Mouse (Mus musculus): Measurements from ENCODE around the gene Asf1b. TPM values are rescaled to one million over a fixed set of nuclear protein-coding genes. Genes with fewer than 3 reads are reported as not detected.
"Not testable (repeated sequence)": the region's sequence is repeated elsewhere in the genome, so short reads cannot be mapped to it uniquely, and the experiment has no call there.

The Asf1b gene
- polyA plus RNA-seq, 1 experiment, result 95.4 TPM

GRCm38 (mm10) chr8:83974521-83974920 lies 19.2 kb downstream of the Asf1b start:
- TF ChIP-seq GATA1 (IDR thresholded peaks at IDR 0.05; ENCODE audit: borderline replicate concordance, low read length) (no peak), FLI1 (IDR thresholded peaks at IDR 0.05; ENCODE audit: low read length) (no peak)
- peaks cover 31% of the 10 kb centered on the region for H3K36me3 ChIP-seq (replicated peaks; ENCODE audit: low read length)
- peaks cover 78% of the 10 kb centered on the region for H3K4me1 ChIP-seq
- H3K9me3 ChIP-seq, result no peaks in the 10 kb centered on the region
- peak overlapping the region; percentile 29 for H3K4me3 ChIP-seq (replicated peaks)
- H3K27me3 ChIP-seq (replicated peaks), result no peaks in the 10 kb centered on the region

GRCm38 (mm10) chr8:83976101-83976630 lies 20.9 kb downstream of the Asf1b start:
- Histone ChIP-seq H3K4me3 (replicated peaks) (peak overlapping the region; percentile 81), H3K36me3 (replicated peaks; ENCODE audit: low read length) (peaks cover 43% of the 10 kb centered on the region), H3K4me1 (peaks cover 86% of the 10 kb centered on the region), H3K9me3 (no peaks in the 10 kb centered on the region), H3K27me3 (replicated peaks) (no peaks in the 10 kb centered on the region)
- TF ChIP-seq FLI1 (IDR thresholded peaks at IDR 0.05; ENCODE audit: low read length), result no peak
- no peak for TF ChIP-seq GATA1 (IDR thresholded peaks at IDR 0.05; ENCODE audit: borderline replicate concordance, low read length)

GRCm38 (mm10) chr8:83976779-83977350 lies 21.6 kb downstream of the Asf1b start:
- H3K27me3 ChIP-seq (replicated peaks), result no peaks in the 10 kb centered on the region
- peak overlapping the region; percentile 81 for H3K4me3 ChIP-seq (replicated peaks)
- TF ChIP-seq FLI1 (IDR thresholded peaks at IDR 0.05; ENCODE audit: low read length), result no peak
- no peak for TF ChIP-seq GATA1 (IDR thresholded peaks at IDR 0.05; ENCODE audit: borderline replicate concordance, low read length)
- H3K9me3 ChIP-seq, result no peaks in the 10 kb centered on the region
- peaks cover 85% of the 10 kb centered on the region for H3K4me1 ChIP-seq
- H3K36me3 ChIP-seq (replicated peaks; ENCODE audit: low read length), result peaks cover 50% of the 10 kb centered on the region

GRCm38 (mm10) chr8:83977646-83978045 lies 22.3 kb downstream of the Asf1b start:
- TF ChIP-seq FLI1 (IDR thresholded peaks at IDR 0.05; ENCODE audit: low read length) (no peak), GATA1 (IDR thresholded peaks at IDR 0.05; ENCODE audit: borderline replicate concordance, low read length) (no peak)
- peaks cover 58% of the 10 kb centered on the region for H3K36me3 ChIP-seq (replicated peaks; ENCODE audit: low read length)

GRCm38 (mm10) chr8:83978200-83978599 lies 22.9 kb downstream of the Asf1b start:
- TF ChIP-seq GATA1 (IDR thresholded peaks at IDR 0.05; ENCODE audit: borderline replicate concordance, low read length) (no peak), FLI1 (IDR thresholded peaks at IDR 0.05; ENCODE audit: low read length) (no peak)
- Histone ChIP-seq H3K9me3 (no peaks in the 10 kb centered on the region), H3K4me1 (peaks cover 85% of the 10 kb centered on the region), H3K4me3 (replicated peaks) (peak overlapping the region; percentile 81), H3K36me3 (replicated peaks; ENCODE audit: low read length) (peaks cover 58% of the 10 kb centered on the region), H3K27me3 (replicated peaks) (no peaks in the 10 kb centered on the region)

More at GRCm38 (mm10) chr8:83977646-83978045, 22.3 kb downstream of the Asf1b start:
- H3K27me3 ChIP-seq (replicated peaks), result no peaks in the 10 kb centered on the region
- peak overlapping the region; percentile 81 for H3K4me3 ChIP-seq (replicated peaks)
- H3K9me3 ChIP-seq, result no peaks in the 10 kb centered on the region
- peaks cover 87% of the 10 kb centered on the region for H3K4me1 ChIP-seq

GRCm38 (mm10) chr8:83980250-83980649 lies 24.9 kb downstream of the Asf1b start:
- Histone ChIP-seq H3K4me3 (replicated peaks) (no peak overlapping the region), H3K4me1 (peaks cover 68% of the 10 kb centered on the region), H3K9me3 (no peaks in the 10 kb centered on the region), H3K36me3 (replicated peaks; ENCODE audit: low read length) (peaks cover 69% of the 10 kb centered on the region), H3K27me3 (replicated peaks) (no peaks in the 10 kb centered on the region)
- TF ChIP-seq GATA1 (IDR thresholded peaks at IDR 0.05; ENCODE audit: borderline replicate concordance, low read length), result no peak
- no peak for TF ChIP-seq FLI1 (IDR thresholded peaks at IDR 0.05; ENCODE audit: low read length)

- TF ChIP-seq FLI1 (IDR thresholded peaks at IDR 0.05; ENCODE audit: low read length), result no peak
- no peak for TF ChIP-seq GATA1 (IDR thresholded peaks at IDR 0.05; ENCODE audit: borderline replicate concordance, low read length)
- peaks cover 74% of the 10 kb centered on the region for H3K36me3 ChIP-seq (replicated peaks; ENCODE audit: low read length)
- H3K9me3 ChIP-seq, result no peaks in the 10 kb centered on the region
- H3K27me3 ChIP-seq (replicated peaks), result no peaks in the 10 kb centered on the region
- peaks cover 64% of the 10 kb centered on the region for H3K4me1 ChIP-seq
- no peak overlapping the region for H3K4me3 ChIP-seq (replicated peaks)
These were observed 25.5 kb downstream of the Asf1b start for GRCm38 (mm10) chr8:83980845-83981244.

- Histone ChIP-seq H3K27me3 (replicated peaks) (no peaks in the 10 kb centered on the region), H3K4me1 (peaks cover 58% of the 10 kb centered on the region), H3K9me3 (no peaks in the 10 kb centered on the region), H3K36me3 (replicated peaks; ENCODE audit: low read length) (peaks cover 80% of the 10 kb centered on the region), H3K4me3 (replicated peaks) (no peak overlapping the region)
- TF ChIP-seq FLI1 (IDR thresholded peaks at IDR 0.05; ENCODE audit: low read length), result no peak
- no peak for TF ChIP-seq GATA1 (IDR thresholded peaks at IDR 0.05; ENCODE audit: borderline replicate concordance, low read length)
These were observed 26.2 kb downstream of the Asf1b start for GRCm38 (mm10) chr8:83981533-83981932.

GRCm38 (mm10) chr8:83982449-83982848 lies 27.1 kb downstream of the Asf1b start:
- H3K9me3 ChIP-seq, result no peaks in the 10 kb centered on the region
- H3K36me3 ChIP-seq (replicated peaks; ENCODE audit: low read length), result peaks cover 87% of the 10 kb centered on the region
- H3K4me3 ChIP-seq (replicated peaks), result no peak overlapping the region
- no peak for TF ChIP-seq FLI1 (IDR thresholded peaks at IDR 0.05; ENCODE audit: low read length)
- TF ChIP-seq GATA1 (IDR thresholded peaks at IDR 0.05; ENCODE audit: borderline replicate concordance, low read length), result no peak
- peaks cover 55% of the 10 kb centered on the region for H3K4me1 ChIP-seq
- H3K27me3 ChIP-seq (replicated peaks), result no peaks in the 10 kb centered on the region

GRCm38 (mm10) chr8:83983222-83983621 lies 27.9 kb downstream of the Asf1b start:
- Histone ChIP-seq H3K4me1 (peaks cover 55% of the 10 kb centered on the region), H3K36me3 (replicated peaks; ENCODE audit: low read length) (peaks cover 87% of the 10 kb centered on the region)
- H3K27me3 ChIP-seq (replicated peaks); H3K4me3 ChIP-seq (replicated peaks); H3K9me3 ChIP-seq: not testable (repeated sequence)

Data from megakaryocyte, embryonic 14.5 days (primary cell).